Mouse (Mus musculus) liver, adult 2 months (tissue): Measurements from ENCODE around the gene Ptgds.

ENCODE experiments used
- CTCF ChIP-seq: fragments of 200-500 bp; IDR thresholded peaks from 2 replicates; pipeline ENCODE4 v1.5.1; 2011; ENCODE audit warnings: low read depth, low read length, control low read depth
- POLR2A ChIP-seq: fragments of 200-500 bp; IDR thresholded peaks from 2 replicates; pipeline ENCODE4 v1.6.1; 2011; ENCODE audit warnings: low read length, control low read depth; ENCODE audit not compliant: insufficient read depth; ENCODE audit errors: extremely low read depth

DNA sequence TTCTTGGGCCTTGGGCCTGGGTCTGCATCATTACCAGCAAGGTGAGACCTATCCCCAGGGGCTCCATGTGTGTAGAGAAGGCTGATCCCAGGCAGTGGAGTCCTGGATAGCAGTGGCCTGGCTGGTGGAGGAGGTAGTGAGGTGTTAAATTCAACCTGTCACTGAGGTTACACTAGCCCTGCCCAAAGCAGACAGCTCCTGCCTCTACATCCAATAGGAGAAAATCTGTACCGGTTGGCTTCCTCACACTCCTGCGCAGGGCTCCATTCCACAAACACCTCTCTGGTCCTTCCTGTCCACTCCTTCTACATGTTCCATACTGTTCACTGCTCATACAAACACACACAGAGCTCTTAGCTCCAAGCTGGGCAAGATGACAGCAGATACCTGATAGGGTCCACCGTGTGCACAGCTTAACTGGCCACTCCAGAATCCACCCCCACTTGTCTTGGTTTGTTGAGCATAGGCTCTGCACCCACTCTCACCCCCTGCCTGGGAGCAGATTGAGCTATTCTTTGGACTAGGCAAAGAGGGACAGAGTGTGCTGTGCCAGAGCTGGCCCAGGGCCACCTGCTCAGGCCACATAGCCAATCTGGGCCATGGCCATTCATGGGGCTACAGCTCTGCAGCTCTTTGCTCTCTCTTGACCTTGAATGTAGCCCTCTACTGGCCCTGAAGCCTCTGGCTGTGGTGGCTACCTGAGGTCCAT is 8.3 kb upstream of the Ptgds start:
- TF ChIP-seq POLR2A: no peak
- no peak for TF ChIP-seq CTCF
